Mouse (Mus musculus) small intestine, adult 2 months (tissue): ENCODE results near the gene Nsfl1c.

Experiments
- CTCF ChIP-seq: fragments of 200-500 bp; IDR thresholded peaks from 2 replicates; pipeline ENCODE4 v1.5.1; 2012; ENCODE audit warnings: low read depth, mild to moderate bottlenecking, control low read depth, inconsistent platforms, low read length, moderate library complexity, mixed read lengths; ENCODE audit not compliant: insufficient replicate concordance, insufficient read length; ENCODE audit errors: extremely low read depth
- POLR2A ChIP-seq: fragments of 200-500 bp; IDR thresholded peaks from 2 replicates; pipeline ENCODE4 v1.6.1; 2012; ENCODE audit warnings: low read depth, mild to moderate bottlenecking, control low read depth, inconsistent platforms, low read length, moderate library complexity

DNA sequence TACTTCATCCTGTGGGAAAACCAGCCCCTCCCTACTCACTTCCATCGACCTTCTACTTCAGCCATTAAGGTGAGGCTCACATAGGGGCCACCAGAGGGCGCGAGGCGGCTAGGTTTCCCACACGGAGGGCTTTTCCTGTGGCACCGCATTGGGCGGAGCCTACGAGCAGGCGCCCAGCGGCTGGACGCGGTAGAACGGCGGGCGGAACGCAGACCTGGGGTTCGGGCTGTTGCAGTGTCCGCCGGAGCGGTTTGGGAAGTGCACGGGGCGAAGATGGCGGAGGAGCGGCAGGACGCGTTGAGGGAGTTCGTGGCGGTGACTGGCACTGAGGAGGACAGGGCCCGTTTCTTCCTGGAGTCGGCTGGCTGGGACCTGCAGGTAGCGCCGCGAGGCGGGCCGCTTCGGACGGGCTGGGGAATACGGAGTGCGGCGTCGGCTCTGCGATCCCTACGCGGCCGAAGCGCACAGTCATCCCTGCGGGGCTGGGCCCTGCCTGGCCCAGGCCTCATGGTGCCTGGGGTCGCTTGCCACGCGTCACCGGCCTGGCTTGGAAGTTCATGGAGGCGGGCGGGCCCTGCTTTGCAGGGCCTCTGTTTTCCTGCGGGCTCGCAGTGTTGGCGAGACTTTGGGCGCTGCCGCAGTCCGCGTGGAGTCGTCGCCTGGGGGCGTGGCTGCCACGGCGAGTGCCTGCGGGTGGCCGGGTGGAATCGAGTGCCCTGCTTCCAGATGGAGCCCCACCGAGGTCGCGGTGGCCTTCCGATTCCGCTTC is at the start of gene Nsfl1c:
- TF ChIP-seq CTCF (peak; percentile 94), POLR2A (peak; percentile 67)
